Mouse (Mus musculus) heart, embryonic 12.5 days (tissue): ENCODE measurements around the gene Gm21149. TPM values are rescaled to one million over a fixed set of nuclear protein-coding genes. Genes with fewer than 3 reads are reported as not detected.
"Not testable (repeated sequence)": the region's sequence is repeated elsewhere in the genome, so short reads cannot be mapped to it uniquely, and the experiment has no call there.

Experiments
- ATAC-seq: fragments of 200-750 bp; cut with Nextera tagmentation; 2 replicates; pipeline ENCODE4 v1.8.0; 2017; ENCODE audit warnings: moderate TSS enrichment, moderate library complexity; ENCODE audit not compliant: insufficient number of reproducible peaks, low FRiP score
- H3K27ac ChIP-seq: fragments of 300-500 bp; sonication (generic); 2 replicates; pipeline ENCODE4 v1.5.1; 2016; ENCODE audit warnings: mild to moderate bottlenecking, moderate library complexity; ENCODE audit not compliant: poor library complexity, severe bottlenecking
- H3K27me3 ChIP-seq: fragments of 300-500 bp; sonication (generic); replicated peaks from 2 replicates; pipeline ENCODE4 v1.6.1; 2016; ENCODE audit warnings: mild to moderate bottlenecking, moderate library complexity
- H3K36me3 ChIP-seq: fragments of 300-500 bp; sonication (generic); 2 replicates; pipeline ENCODE4 v1.6.1; 2016; ENCODE audit warnings: mild to moderate bottlenecking, moderate library complexity
- H3K4me1 ChIP-seq: fragments of 300-500 bp; sonication (generic); replicated peaks from 2 replicates; pipeline ENCODE4 v1.6.1; 2016; ENCODE audit warnings: mild to moderate bottlenecking
- H3K4me2 ChIP-seq: fragments of 300-500 bp; sonication (generic); 2 replicates; pipeline ENCODE4 v1.6.1; 2016; ENCODE audit warnings: mild to moderate bottlenecking, moderate library complexity
- H3K4me3 ChIP-seq: fragments of 300-500 bp; sonication (generic); 2 replicates; pipeline ENCODE4 v1.5.1; 2016; ENCODE audit warnings: mild to moderate bottlenecking
- H3K9ac ChIP-seq: fragments of 300-500 bp; sonication (generic); 2 replicates; pipeline ENCODE4 v1.6.1; 2016; ENCODE audit warnings: mild to moderate bottlenecking, moderate library complexity
- H3K9me3 ChIP-seq: fragments of 300-500 bp; sonication (generic); replicated peaks from 2 replicates; pipeline ENCODE4 v1.6.1; 2016; ENCODE audit warnings: mild to moderate bottlenecking, moderate library complexity
- WGBS: fragments of 180-500 bp; shearing (Covaris S2); methylation state at CpG from one replicate; pipeline ENCODE4 v1.1.7; 2016; 5-methylcytosine and 5-hydroxymethylcytosine counted together
- polyA plus RNA-seq: library from polyadenylated mRNA; unstranded; fragments of >200 nt; fragmentation: Nextera tagmentation; extraction: Ambion mirVana; gene quantifications from 2 replicates; pipeline ENCODE4 v1.2.1, GENCODE M21; 2016

The Gm21149 gene
- polyA plus RNA-seq, 1 experiment from 2014 or later = 0.29 TPM

GRCm38 (mm10) chr5:15457865-15458571 is 18.3 kb downstream of the Gm21149 start:
- H3K4me2 ChIP-seq, H3K27ac ChIP-seq, H3K4me1 ChIP-seq, ATAC-seq, H3K9ac ChIP-seq, H3K27me3 ChIP-seq, H3K4me3 ChIP-seq, H3K36me3 ChIP-seq: not testable (repeated sequence)
- H3K9me3 ChIP-seq = peaks cover 13% of the 10 kb centered on the region
- WGBS = 71% methylated on average over 3 of the region's 5 CpGs

Other genes with a start within 250 kb of the Gm21149 start
- not detected in 2 replicates for gene Gm21190, start 52.7 kb upstream of the Gm21149 start, polyA plus RNA-seq
- gene Gm21083, start 100.8 kb upstream of the Gm21149 start, polyA plus RNA-seq = 0.47 TPM in 1 of 2 replicates, not detected in the other
- 0.50 TPM in 1 of 2 replicates, not detected in the other for gene Speer4d, start 142.5 kb upstream of the Gm21149 start, polyA plus RNA-seq
- gene 4930572O03Rik, start 180.5 kb upstream of the Gm21149 start, polyA plus RNA-seq = not detected in 2 replicates
- gene Speer4c, start 237.7 kb upstream of the Gm21149 start, polyA plus RNA-seq = not detected in 2 replicates